Mouse (Mus musculus) layer of hippocampus, postnatal 25 days (tissue): ENCODE measurements around the gene Bmper. TPM values are rescaled to one million over a fixed set of nuclear protein-coding genes. Genes with fewer than 3 reads are reported as not detected.

Experiments used
- DNase-seq, 2 experiments: peaks; one replicate each; pipeline ENCODE4 v3.0.0; 2022; ENCODE audit warnings: mixed read lengths in 2 of 2, low spot score in 1 of 2; ENCODE audit errors: extremely low spot score in 1 of 2
- total RNA-seq, 2 experiments: library from RNA; stranded (reverse); gene quantifications; 2 replicates each; pipeline ENCODE4 v1.2.3; 2021

Gene Bmper
- total RNA-seq, 2 experiments from 2014 or later, result 3.9 to 5.3 TPM

- no peak for DNase-seq
Observed at GRCm38 (mm10) chr9:23233464-23234121, 10.7 kb downstream of the Bmper start.

- no peak for DNase-seq
Observed at GRCm38 (mm10) chr9:23235368-23236002, 12.6 kb downstream of the Bmper start.

GRCm38 (mm10) chr9:23236635-23237279 is 13.9 kb downstream of the Bmper start:
- no peak for DNase-seq

GRCm38 (mm10) chr9:23239011-23239410 is 16.1 kb downstream of the Bmper start:
- DNase-seq, result no peak

- peak in 1 of 2 experiments; percentile 59 for DNase-seq
Observed at GRCm38 (mm10) chr9:23242911-23243310, 20.0 kb downstream of the Bmper start.

GRCm38 (mm10) chr9:23243869-23244268 is 21.0 kb downstream of the Bmper start:
- DNase-seq, result no peak

- DNase-seq, result no peak
Observed at GRCm38 (mm10) chr9:23246389-23246788, 23.5 kb downstream of the Bmper start.

- DNase-seq, result peak; percentile 57 to 85
Observed at GRCm38 (mm10) chr9:23250026-23250425, 27.1 kb downstream of the Bmper start.

GRCm38 (mm10) chr9:23251001-23251400 is 28.1 kb downstream of the Bmper start:
- DNase-seq, result no peak

GRCm38 (mm10) chr9:23253624-23254023 is 30.7 kb downstream of the Bmper start:
- no peak for DNase-seq

- DNase-seq, result no peak
Observed at GRCm38 (mm10) chr9:23254237-23255214, 31.6 kb downstream of the Bmper start.

- DNase-seq, result no peak
Observed at GRCm38 (mm10) chr9:23255841-23256240, 33.0 kb downstream of the Bmper start.

GRCm38 (mm10) chr9:23256576-23256975 is 33.7 kb downstream of the Bmper start:
- no peak for DNase-seq

GRCm38 (mm10) chr9:23261834-23262233 is 39.0 kb downstream of the Bmper start:
- DNase-seq, result no peak

- DNase-seq, result no peak
Observed at GRCm38 (mm10) chr9:23262851-23263250, 40.0 kb downstream of the Bmper start.

- DNase-seq, result no peak
Observed at GRCm38 (mm10) chr9:23264471-23264870, 41.6 kb downstream of the Bmper start.

GRCm38 (mm10) chr9:23268609-23269008 is 45.7 kb downstream of the Bmper start:
- no peak for DNase-seq

- DNase-seq, result no peak
Observed at GRCm38 (mm10) chr9:23269087-23269486, 46.2 kb downstream of the Bmper start.

- DNase-seq, result no peak
Observed at GRCm38 (mm10) chr9:23276244-23276643, 53.4 kb downstream of the Bmper start.

GRCm38 (mm10) chr9:23284940-23285460 is 62.1 kb downstream of the Bmper start:
- DNase-seq, result no peak
